Mouse (Mus musculus): ENCODE measurements at regions not wholly inside any gene's neighbourhood (a gene's known extent, or its start where the extent isn't known, plus 50 kb on each side); places are given as distances from the start of the nearest gene placed in this dataset.
"Not testable (repeated sequence)": the region's sequence is repeated elsewhere in the genome, so short reads cannot be mapped to it uniquely, and the experiment has no call there.

DNA sequence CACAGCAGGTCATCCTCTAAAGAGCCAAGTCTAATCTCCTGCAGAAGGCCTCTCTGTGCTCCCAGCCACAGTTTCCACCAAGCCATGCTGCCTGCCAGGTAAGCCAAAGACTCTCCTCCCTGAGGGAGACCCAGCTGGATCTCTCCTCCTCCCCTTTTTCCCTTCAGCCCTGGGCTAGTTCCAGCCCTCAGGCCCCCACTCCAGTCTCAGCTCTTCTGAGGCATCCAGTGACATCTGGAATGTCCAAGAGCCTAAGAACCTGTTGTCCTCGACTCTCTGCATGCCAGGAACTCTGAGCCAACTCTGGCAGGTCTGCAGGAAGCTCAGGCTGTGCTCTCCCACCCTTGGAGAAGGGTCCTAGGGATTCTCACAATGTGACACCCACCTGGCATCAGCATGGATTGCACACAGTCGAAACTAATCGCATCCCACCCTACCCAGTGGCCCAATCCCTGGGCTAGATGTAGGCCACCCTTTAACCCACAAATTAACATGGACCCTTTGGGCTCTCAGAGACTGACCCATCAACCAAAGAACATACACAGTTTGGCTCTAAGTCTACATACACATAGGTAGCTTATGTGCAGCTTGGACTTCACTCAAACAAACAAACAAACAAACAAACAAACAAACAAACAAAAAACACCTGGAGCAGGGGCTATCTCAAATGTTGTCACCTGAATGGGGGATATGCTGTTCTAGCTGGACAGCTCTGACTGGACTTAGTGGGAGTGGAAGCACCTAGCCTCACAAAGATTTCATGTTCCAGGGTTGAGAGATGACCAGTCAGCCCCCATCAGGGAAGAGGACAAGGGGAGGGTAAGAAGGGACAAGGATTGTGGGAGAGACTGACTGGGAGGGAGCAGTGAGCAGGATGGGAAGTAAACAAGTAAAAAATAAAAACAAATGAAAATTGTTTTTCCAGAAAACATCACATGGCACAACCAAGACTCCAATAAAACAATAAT lies 57.9 kb upstream of the Zfp709 start:
- not testable (repeated sequence) for DNase-seq (ENCODE audit: low spot score in 2 of 2)

DNA sequence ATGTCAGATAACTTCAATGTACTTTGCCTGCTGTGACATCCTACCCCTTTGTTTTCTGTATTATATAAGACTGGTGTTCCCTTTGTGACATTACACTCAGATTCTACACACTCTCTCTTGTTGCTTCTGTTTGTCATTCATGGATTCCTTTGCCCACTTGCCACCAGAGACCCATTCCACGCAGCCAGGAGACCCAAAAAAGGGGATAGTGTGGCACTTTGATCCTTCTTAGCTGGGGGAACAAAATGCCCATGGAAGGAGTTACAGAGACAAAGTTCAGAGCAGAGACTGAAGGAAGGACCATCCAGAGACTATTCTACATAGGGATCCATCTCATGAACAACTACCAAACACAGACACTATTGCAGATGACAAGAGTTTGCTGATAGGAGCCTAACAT lies 59.1 kb upstream of the Zfp709 start:
- not testable (repeated sequence) for DNase-seq (ENCODE audit: low spot score in 2 of 2)

DNA sequence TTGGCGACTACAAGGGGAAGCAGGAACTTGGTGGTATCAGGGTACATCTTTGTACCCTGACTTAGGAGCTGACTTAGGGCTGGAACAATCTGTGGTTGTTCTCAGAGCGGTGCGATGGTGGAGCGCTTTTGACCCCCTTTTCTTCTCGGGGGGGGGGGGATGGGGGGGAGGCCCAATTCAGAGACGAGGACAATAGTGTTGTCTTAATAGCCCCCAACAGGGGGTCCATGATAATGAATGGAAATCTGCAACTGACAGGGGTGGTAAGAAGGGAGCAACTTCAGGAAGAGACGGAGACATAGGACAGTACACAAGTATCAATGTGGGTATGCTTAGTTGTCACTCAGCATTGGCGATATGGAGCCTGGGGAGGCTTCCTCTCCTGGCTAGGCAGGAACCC lies 61.9 kb upstream of the Zfp709 start:
- not testable (repeated sequence) for DNase-seq (ENCODE audit: low spot score in 2 of 2)

DNA sequence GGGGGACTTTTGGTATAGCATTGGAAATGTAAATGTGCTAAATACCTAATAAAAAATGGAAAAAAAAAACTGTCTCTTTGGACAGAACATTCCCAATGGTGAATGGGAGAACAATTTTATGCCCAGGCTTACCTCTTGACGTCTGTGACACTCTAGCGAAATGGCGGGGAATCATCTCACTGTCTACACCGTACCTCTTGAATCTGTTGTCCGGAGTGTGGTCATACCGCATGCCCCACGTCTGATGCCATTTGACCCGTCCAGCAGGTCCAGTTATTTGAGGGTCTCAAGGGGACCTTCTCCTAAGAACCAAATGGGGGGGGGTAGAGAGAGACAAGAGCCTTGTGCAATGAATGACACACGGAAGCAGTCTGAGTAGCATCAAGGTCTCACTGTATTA lies 62.4 kb upstream of the Zfp709 start:
- DNase-seq (ENCODE audit: low spot score in 2 of 2), result not testable (repeated sequence)

DNA sequence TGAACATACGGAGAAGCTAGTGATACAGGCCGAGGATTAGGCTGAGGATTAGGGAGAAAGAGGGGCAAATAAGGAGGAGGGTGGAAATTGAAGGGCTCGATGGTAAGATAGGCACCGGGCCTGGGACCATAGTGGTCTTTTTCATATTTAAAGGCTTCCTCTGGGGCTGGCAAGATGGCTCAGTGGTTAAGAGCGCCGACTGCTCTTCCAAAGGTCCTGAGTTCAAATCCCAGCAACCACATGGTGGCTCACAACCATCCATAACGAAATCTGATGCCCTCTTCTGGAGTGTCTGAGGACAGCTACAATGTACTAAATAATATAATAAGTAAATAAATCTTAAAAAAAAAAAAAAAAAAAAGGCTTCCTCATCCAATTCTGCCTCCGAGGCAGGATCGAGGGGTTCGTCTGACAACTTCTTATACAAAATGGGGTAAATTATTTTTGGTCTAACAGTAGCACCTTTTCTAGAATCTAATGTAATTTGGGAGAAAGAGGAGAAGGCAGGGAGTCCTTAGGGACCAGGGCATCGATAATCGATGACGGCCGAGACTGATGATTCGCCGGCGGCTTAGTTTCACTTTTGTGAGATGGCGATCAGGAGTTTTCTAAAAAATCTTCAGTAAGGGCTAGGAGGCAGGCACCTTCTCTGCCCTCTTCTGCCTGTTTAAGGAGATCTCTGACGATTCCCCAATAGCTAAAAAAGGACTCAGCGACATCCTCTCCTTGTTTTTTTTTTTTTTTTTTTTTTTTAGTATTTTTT lies 65.4 kb upstream of the Zfp709 start:
- DNase-seq (ENCODE audit: low spot score in 2 of 2), result not testable (repeated sequence)

DNA sequence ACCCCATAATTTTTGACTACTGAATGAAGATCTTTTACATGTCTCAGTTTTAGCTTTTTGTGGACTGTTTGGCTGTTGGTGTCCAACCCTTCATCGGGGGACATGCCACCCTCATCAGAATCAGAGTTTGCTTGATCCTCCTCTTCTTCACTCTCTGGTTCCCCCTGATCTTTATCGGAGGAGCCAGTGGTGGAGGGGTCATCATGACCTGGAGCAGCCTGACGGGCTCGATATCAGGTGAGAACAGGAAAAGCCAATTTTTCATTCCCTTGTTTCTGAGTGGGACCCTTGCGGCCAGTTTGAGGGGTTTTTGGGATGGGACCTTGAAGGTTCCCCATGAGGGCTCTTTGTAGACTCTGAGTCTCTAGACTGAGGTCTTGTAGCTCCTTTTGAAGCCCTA lies 66.0 kb upstream of the Zfp709 start:
- DNase-seq (ENCODE audit: low spot score in 2 of 2), result not testable (repeated sequence)

DNA sequence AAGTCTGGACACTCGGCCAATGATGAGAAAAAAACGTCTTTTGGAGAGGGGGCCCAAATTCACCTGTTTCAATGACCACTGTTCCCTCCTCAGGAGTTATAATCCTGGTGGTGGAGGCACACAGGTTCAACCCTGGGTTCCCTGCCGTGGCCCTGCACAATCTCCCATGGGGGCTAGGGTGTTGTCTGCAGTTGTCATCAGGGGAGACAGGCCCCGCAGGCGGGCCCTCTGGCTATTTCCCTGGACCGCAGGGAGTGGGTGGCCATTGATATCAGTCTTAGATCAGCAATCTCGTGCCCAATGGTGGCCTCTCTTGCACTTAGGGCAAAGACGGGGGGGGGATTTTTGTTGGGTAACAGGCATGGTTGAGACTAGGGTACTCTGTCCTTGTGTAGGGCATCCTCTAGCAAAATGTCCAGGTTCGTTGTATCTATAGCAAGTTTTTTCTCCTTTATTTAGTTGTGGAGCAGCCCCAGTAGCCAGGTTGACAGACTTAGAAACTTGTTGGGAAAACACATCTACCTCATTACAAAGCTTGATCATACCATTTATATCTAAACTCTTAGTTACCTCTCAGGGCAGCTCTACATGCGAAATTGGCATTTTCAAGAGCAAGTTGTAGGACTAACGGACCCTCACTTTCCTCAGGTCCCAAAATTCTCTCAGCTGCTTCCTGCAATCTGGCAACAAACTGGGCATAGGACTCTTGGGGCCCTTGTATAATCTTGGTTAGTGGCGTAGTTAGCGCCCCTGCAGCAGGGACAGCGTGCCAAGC lies 66.9 kb upstream of the Zfp709 start:
- DNase-seq (ENCODE audit: low spot score in 2 of 2), result not testable (repeated sequence)

DNA sequence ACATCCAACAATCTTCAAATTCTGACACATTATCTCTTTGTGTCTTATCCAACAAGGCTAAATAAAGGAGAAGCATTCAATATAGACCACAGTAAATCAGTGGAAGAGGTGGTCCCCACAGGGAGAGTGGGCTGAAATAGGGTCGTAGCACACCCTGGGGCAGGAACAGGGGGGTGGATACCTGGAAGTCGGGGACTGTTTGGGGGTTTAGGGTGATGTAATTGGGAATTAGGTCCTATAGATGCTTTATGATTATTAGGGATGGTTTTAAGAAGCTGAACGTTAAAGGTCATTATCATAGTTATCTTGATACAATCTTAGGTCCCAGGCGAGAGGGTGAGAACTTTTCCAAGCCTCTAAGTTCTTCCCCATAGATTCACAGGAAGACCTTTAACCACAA lies 67.9 kb upstream of the Zfp709 start:
- not testable (repeated sequence) for DNase-seq (ENCODE audit: low spot score in 2 of 2)

DNA sequence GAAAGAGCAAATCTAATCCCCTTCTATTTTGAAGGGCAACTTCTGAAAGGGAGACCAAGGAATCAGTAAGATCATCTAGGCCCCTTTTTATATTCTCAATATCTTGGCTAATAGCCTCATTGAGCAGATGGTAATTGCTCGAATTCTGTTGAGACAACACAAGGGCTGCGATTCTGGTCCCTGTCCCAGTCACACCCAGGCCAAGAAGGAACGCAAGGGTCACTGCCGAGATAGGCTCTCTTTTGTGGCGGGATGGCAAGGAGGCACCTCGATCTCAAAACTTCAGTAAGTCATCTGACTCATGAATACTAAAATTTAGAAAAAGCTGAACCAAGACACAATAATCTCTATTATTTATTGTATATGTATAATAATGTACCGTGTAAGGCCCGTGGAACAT lies 68.6 kb upstream of the Zfp709 start:
- not testable (repeated sequence) for DNase-seq (ENCODE audit: low spot score in 2 of 2)

DNA sequence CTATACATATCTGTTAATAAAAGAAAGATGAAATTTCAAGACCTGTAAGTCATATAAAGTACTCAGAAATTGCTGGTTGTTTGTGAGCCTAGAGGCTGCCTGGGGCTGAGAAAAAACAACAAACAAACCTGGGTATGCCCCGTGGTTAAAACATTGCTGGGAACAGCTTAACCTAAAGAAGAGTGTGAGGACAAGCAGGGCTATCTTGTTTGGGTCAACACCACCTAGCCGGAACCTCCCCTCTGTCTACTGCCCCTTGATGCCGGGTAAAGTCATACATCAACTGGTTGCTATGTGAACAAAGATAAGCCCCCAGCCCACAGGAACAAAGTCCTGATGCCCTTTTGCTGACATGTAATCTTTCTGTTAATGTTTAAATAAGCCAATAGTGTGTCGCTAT lies 74.0 kb upstream of the Zfp709 start:
- not testable (repeated sequence) for DNase-seq (ENCODE audit: low spot score in 2 of 2)

DNA sequence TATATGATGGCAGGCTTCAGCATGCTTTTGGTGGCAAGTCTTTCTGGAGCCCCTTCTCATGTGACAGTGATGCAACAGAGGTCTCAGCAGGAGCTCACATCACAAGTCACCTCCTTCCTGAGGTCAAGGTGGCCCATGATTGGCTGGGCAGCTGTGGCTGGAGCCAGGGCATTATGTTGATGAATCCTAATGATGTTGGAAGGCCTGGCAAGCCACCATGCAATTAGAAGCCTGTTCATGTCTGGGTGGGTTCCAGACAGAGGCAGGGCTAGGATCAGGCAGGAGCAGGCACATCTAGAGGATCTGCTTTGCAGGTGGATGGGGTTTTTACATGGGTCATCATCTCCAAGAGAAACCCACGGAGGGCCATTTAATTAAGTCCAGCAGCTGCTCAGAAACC lies 77.2 kb upstream of the Zfp709 start:
- not testable (repeated sequence) for DNase-seq (ENCODE audit: low spot score in 2 of 2)

DNA sequence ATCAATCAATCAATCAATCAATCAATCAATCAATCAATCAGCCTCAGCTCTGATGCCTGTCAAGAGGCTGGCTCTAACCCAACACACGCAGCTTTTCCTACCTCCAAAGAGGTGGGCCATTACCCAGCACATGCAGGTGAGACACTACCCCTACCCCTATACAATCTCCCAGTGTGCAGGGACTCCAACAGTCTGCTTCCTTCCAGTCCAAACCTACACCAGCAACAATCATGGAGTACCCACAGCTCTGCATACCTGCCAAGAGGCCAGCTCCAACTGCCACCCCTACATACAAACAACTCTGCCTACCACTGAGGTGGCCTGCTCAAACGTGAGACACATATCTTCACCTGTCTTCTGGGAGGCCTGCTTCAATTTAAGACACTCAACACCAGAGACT lies 76.7 kb upstream of the Fcho1 start:
- not testable (repeated sequence) for DNase-seq (ENCODE audit: low spot score in 2 of 2)

DNA sequence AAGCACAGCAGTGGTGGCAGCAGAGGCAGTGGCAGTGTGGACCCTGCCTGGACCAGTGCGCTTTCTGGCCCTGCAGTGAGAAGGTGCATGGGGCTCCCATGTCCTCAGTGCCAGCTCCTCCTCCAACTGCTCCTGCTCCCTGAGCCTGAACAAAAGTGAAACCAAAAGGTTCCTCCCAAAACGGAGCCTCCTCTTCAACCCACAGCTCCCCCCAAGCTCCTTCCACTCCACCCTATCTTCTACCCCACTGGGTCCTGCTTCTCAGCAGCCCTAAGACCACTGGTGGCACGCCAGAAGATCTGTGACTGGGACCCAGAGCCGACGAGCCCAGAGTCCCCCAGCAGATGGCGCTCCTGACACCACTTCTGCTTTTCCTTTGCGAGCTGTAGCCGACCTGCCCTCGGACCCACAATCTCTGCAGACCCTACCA lies 63.5 kb upstream of the Fcho1 start:
- DNase-seq (ENCODE audit: low spot score in 2 of 2), result peak in 1 of 2 experiments; percentile 8

DNA sequence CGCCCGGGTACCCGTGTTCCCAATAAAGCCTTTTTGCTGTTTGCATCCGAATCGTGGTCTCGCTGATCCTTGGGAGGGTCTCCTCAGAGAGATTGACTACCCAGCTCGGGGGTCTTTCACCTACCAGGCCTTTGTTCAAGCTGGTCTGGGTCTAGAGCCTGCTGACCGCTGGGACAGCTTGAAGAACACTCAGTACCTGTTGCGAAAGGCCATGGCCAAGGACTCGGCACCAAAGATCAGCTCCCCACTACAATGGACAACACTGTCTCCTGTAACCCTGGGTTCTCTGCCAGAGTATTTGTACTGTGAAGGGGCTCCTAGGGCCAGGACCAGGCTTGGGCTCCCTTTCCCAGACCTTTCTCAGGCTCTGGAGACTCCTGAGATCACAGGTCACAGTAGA lies 55.1 kb upstream of the Fcho1 start:
- not testable (repeated sequence) for DNase-seq (ENCODE audit: low spot score in 2 of 2)

DNA sequence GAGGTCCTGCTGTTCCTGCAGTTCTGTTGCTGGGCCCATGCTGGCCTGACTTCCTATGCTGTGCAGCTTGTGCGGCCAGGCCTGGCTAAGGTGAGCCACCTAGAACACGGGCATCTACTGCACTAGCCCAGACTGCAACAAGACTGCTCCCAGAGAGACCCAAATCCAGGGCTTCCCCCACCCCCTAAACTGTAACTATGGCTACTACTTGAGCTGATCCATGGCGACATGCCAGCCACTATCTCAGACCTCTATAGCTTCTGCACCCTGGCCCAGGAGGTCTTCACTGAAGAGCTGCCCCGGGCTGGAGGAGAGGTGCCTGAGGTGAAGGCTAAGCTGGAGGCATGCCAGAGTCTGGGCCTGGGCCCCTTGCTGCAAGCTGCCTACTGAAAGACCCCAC lies 54.3 kb upstream of the Fcho1 start:
- not testable (repeated sequence) for DNase-seq (ENCODE audit: low spot score in 2 of 2)

DNA sequence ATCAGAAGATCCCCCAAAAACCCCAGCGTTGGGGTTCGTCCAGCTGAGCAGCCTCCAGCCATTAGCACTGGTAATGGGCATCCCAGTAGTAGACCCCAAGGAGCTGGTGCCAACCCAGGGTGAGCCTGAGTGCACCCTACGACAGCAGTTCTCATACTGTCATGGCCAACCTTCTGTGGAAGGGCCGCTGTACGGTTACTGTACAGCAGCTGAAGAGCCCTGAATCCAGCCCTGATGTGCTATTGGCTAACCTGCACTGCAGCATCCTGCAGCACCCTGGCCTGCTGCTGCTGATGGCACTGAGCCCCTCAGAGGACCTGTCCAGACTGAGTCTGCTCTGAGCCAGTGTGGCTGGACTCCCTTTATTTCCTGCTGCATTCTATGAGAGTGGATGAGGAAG lies 53.9 kb upstream of the Fcho1 start:
- not testable (repeated sequence) for DNase-seq (ENCODE audit: low spot score in 2 of 2)

DNA sequence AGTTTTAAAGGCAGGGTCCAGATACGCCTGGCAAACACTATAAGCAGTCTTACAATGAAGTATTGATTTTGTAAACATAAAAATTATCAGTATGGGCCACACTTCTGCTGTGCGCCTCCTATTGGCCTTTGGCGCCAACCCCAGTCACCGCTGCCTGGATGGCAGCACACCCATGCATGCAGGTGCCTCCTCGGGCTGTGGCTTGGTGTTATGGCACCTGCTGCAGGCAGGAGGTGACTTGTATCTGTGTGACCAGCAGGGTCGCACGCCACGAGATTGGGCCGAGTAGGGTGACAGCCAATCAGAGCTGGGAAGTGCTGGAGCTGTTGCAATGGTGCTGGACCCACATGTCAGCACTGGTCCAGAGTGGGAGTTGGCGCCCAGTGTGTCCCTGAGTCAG lies 53.4 kb upstream of the Fcho1 start:
- DNase-seq (ENCODE audit: low spot score in 2 of 2), result no peak

All from adrenal gland, adult 18-20 months (tissue).